Mouse (Mus musculus): ENCODE results near the gene App.

Gene App

DNA sequence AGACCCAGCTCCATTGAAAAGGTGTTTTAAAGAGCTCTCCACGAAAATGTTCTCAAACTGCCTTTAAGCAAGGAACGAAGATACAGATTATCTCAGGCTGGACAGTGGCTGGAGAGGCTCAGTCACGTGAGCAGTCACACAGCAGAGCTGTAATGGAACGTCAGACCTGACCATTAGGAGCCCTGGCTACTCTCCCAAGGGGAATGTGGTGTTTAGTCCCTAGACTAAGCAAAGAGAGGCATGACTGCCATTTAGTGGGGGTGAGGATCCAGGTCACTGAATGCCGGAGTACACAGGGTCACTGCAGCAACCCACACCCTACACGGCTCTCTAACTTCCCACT lies 199.4 kb downstream of the App start:
- no peak for DNase-seq (ENCODE audit: low spot score in 2 of 2)

DNA sequence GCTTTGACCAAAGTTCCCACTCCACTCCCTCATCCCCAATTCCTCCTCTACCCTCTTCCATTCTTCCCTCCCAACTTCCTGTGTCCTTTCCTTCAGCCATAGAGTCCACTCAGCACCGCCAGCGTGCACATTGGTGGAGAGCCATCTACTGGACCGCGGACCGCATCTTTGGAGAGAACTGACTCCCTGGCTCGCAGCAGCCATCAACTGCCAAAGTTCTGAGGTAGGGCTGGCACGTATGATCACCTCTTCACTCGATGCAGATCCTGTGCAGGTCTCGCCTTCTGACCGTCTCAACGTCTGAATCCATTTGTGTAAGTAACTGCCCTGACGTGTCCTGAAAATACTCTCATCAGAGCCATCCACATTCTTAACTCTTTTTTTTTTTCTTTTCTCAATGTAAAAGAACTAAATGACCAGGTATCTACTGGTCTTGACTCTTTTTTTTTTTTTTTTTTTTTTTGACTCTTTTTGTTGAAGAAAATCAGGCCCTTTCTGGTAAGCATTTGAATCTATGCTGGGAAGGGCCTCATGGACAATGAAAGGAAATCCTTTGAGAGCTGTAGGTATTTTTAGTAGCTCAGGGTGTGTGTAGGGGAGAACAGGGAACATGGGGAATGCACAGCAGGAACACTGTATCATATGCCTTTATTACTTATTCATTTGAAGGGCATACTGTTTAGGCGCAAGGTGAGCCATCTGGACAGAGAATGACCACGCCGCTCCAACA lies 200.0 kb downstream of the App start:
- no peak for DNase-seq (ENCODE audit: low spot score in 2 of 2)

DNA sequence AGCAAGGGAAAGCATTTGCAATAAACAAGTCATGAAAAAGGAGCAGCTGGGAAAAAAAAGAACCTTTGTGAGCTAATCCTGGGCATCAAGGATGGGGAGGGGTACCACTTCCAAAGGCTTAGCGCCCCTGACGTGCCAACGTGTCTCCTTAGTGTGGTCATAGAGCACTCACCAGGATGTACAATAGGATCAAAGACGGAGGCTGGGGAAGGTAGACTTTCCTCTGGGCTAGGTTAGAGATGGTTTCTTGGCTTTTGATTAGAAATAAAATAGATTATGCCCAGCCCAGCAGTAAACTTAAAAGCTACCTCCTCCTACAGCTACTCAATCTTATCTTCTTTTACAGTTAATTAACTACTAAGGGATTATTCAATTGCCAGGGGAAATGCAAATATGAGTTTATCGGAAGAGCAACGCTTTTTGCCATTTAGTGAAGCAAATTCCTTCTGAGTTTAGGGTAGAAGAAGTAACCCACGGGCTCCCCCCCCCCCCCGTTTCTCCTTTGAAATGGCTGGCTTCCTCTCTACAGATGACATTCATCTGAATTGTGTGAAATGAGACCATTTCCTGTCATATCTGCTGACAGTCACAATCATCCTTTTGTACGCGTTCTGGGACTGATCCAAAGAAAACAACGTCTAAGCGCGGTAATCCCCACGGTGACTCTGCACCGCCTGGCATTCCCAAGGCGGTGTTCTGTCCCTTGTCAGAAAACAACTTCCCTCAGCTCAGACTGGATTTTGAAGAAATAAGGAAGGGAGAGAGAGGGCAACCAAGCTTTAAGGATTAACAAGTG lies 201.8 kb downstream of the App start:
- DNase-seq (ENCODE audit: low spot score in 2 of 2), result no peak

DNA sequence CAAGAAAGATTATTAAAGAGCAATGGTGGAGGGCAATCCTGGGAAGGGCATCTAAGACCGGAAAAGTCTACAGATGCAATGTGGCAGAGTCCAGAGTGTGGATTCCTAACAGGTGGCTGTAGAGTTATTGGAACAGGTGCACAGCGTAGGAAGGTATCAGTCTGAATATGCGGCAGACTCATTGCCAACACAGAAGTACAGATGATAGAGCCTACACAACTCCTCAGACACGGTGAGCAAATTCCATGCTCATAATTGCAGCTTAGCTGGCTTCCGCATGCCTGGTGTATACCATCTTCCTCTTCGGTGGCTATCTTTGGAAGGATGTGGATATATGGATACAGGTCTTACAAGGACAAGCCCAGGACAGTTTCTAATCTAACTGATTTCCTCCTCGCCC lies 204.5 kb downstream of the App start:
- no peak for DNase-seq (ENCODE audit: low spot score in 2 of 2)

DNA sequence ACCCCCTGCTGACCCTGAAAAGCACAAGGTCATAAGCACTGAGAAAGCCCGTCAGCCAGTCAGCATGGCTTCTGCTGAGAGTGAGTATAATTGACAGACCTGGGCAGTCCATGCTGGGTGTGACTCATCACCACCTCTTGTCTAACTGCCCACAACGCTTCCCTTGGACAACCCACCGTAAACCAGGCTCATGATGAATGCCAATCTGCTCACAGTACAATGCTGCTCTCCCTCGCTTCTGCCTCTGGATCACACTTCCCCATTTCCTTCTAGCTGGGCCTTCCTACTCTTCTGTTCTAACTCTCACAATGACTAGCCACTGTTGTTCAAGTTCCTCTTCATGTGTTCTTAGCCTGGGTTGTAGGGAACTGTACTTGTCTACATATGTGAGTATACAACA lies 206.6 kb downstream of the App start:
- DNase-seq (ENCODE audit: low spot score in 2 of 2), result no peak

DNA sequence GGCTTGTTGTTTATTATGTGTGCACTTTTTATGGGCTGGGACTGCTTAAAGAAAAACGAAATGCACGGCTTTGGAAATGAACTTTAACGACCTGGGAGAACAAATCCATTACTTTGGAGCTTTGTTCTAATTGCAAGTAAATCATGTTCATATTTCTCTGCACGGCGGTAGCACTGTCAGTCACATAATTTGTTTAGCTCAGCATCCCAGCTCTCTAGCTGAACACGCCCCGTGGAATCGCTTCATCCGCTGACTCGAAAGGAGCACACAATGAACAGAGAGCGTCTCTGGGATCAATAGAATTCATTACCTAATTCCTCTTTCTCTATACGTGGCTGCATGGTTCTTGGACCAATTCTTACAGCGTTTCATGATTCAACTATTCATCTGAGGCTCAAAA lies 207.5 kb downstream of the App start:
- no peak for DNase-seq (ENCODE audit: low spot score in 2 of 2)

DNA sequence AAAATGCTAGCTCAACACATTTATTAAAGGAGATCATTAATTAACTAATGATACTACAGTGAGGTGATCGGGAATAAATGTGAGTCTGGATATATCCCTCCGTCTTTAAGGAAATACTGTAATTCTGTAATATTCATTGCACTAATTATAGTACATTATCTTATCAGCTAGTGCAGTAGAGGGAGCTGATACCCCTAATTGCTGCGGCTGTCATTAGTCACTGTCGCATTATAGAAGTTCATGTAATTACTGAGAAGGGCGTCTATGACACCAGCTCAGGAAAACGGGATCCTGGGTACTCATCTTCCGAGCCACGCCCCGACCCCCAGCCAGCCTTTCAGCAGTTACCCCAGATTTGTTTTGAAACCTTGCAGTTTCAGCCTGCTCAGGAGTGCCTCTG lies 209.6 kb downstream of the App start:
- DNase-seq (ENCODE audit: low spot score in 2 of 2), result no peak

DNA sequence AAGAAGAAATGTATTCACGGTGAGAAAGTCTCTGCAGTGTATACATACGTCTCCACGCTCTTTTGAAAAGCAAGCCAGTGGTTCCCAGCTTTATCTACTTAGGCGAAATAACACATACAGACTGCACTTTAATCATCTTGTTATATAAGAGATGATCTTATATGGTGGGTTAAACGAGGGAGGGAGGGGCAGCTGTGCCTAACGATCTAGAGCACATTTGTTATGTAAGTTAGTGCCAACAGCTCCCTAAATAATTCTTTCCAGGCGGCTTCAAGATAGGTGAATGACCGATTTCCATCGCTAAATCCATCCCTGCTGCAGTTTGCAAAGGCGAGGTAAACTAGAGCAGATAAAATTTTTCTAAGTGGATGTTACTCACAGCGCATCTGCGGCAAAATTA lies 210.0 kb downstream of the App start:
- no peak for DNase-seq (ENCODE audit: low spot score in 2 of 2)

DNA sequence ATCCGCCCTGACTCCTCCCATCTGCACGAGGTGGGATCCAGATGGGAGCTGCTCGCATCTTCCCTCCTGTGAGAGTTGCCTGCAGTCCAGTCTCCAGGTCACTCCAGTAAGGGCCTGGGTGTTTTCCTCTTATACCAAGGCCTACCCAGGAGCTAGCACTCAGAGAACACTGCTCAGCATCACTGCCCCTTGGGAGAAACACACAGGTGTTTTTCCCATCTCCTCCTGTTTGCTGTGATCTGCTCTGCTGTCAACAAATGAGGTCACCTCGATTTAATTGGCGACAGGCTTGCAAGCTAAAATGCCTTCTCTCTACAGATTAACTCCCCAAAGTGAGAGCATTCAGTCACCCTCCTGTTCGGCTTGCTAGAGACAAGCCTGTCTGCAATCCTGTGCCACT lies 216.3 kb downstream of the App start:
- no peak for DNase-seq (ENCODE audit: low spot score in 2 of 2)

DNA sequence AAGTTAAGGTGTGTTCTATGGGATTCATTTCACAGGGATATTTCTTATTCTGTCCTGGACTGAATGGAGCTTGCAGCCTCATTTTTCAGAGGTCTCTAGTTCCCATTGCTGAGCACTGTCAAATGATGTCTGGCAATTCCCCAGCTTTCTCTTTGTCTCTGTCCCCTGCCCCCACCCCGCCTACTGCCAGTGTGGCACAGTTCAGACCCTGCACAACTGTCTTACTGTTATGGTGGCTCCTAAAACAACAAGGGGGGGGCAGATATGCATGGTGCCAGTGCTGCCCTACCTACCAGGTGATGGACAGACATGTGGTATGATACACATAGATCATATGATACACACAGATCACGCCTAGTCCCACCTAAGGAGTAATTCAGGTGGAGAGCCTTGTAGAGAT lies 216.9 kb downstream of the App start:
- no peak for DNase-seq (ENCODE audit: low spot score in 2 of 2)

DNA sequence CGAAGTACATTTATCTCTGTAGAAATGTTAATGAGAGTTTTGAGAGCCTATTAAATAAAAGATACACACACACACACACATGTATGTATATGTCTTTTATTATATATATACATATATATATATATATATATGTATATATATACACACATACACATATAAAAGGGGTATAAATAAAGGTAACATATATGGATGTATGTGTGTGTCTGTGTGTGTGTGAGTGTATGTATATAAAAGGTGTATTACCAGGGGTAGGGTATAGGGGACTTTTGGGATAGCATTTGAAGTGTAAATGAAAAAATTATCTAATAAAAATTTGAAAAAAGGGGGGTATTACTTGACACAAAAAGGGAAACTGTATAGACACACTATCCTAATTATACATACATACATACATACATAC lies 217.7 kb downstream of the App start:
- DNase-seq (ENCODE audit: low spot score in 2 of 2), result no peak

DNA sequence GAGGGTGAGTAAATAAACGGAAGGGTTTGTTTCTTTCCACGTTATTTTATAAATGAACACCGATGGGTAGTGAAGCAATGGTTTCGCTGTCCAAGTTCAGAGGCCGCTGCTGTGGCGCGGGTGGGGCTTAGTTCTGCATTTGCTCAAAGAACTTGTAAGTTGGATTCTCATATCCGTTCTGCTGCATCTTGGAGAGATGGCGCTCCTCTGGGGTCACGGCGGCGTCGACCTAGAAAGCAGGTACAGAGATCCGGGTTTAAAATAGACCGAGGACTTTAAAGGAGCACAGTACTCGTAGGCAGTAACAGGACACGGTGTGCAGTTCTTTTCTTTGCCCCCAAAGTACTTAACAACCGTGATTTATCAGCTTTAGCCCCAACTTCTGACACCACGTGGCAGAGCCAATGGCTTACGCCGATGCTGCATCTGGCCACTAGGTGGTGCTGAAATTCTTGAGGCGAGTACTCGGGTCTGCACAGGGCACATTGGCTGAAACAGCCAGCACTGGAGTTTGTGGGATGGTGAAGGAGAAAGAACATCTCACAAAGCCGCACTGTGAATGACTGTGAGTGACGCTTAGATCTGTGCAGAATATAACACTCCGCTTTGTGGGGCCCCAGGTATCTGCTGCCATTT lies 218.2 kb downstream of the App start:
- peak; percentile 88 for DNase-seq (ENCODE audit: low spot score in 2 of 2)

DNA sequence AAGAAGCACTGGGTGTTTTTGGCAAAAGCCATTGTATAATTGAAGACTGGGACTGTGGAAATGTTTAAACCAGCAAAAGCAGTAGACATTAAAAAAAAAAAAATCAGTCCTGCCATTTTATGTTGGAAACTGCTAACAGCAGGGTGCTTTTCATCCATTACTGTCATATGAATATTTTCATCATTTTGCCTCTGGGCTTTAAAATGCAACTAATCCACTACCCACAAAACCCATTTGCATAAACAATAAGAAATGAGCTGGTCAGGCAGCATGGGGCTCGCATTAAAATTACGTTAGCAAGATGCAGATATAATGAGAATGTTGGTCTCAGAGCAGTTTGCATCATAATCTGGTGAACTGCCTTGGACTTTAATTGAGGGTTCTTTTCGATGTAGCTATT lies 242.5 kb downstream of the App start:
- no peak for DNase-seq (ENCODE audit: low spot score in 2 of 2)

DNA sequence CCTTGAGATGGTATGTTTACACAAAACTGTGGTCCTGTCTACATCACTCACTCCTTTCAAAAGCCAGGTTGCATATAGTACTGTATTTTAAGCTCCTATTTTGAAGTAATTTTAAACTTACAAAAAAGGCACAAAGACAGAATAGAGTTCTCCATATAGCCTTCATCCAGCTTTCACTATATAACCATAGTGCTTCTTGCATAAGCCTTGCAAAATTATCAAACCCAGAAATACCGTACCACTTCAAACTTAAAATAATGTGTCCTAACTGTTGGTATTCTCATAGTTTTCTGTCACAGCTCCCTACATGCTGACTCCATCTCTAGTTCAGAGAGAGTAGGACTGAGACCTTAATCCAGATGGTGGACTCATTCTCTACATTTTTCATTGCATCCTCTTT lies 245.7 kb downstream of the App start:
- no peak for DNase-seq (ENCODE audit: low spot score in 2 of 2)

DNA sequence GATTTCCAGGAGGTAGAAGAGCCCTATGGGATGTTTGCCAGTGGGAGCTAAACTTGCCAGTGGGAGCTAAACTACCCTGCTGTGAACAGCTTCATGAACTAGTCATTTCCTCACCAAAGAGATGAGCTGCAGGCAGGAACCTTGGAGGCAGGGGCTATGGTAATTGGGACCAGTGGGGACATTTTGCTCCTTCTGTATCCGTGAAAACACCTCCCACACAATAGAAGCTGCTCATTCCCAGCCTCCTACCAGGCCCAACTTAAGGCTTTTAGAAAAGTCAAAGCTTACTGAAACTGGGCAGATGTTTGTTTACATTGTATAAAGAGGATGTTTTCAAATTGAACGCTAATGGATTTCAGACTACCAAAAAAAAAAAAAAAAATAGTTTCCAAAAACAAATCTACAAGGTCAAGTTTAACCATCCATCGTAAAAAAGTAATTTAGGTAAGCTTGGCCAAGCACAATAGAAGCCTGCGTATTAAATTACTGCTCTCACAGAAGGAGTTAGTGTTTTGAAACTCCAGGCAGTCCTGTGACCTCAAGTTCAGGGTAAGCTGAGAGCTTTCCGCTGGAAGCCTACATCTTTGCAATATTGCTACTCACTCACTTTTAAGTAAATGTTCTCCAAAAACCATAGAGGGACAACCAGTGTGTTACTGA lies 253.8 kb downstream of the App start:
- no peak for DNase-seq (ENCODE audit: low spot score in 2 of 2)

DNA sequence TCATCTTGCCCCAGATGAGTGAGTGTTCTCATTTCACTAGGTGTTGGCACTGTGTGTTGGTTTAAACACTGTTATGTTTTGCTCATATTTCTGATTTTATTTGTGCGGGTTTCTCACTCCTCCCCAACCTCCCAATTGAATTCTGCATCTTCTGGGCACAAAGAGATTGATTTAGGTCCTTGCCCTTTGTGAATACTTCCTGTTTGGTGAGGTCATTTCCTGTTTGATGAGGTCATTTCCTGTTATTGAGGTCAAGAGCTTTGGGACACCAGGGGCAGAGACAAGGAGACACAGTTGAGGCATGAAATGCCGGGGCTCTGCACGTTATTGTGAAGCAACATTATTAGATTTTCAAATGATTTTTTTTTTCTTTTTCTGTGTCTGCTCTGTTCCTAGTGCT lies 254.5 kb downstream of the App start:
- DNase-seq (ENCODE audit: low spot score in 2 of 2), result no peak

DNA sequence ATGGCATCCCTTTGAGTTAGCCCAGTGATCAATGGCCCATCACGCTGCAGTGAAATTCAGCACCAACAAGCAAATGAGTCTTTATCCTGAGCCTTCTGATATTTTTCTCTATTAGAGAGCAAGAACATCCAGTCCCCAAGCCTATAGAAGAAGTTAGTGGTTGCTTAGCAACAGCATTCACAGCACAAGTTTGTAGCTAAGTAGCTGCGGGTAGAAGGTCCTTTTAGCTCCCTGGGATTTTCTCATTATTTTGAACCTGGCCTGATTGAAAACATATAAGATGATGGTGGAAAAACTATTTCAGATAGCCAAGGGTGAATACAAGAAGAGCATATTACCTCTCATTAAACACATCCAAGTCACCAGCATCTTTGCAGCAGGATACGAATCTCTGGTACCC lies 256.8 kb downstream of the App start:
- DNase-seq (ENCODE audit: low spot score in 2 of 2), result no peak

DNA sequence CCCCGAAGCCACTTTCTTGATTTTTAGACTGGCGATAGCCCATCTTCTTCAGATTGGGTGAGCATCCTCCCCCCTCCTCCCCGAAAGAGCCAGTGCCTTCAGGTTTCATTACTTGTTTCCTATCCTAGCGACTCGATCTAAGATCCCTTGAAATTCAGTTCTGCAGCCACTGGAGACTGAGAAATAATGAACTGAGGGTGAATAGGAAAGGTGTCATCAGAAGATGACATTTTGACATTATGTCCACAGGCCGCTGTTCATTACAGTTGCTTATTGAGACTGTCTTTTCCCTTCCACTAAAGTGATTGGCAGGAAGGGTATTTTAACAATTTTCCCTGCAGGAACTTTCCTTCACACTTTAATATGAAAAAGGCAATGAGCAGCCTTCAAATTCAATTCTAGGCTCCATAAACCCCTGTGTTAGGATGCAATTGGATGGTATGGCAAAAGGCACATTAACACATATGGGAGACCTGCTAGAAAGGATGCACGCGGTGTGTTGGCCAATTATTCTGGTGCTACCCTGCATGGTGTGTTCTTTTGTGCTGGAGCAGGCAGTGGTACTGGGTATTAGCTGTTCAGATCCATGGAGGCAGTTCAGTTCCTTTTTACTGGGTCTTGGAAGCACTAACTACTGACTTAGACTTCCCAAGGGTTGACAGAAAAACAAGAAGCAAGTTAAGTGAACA lies 261.9 kb downstream of the App start:
- no peak for DNase-seq (ENCODE audit: low spot score in 2 of 2)

DNA sequence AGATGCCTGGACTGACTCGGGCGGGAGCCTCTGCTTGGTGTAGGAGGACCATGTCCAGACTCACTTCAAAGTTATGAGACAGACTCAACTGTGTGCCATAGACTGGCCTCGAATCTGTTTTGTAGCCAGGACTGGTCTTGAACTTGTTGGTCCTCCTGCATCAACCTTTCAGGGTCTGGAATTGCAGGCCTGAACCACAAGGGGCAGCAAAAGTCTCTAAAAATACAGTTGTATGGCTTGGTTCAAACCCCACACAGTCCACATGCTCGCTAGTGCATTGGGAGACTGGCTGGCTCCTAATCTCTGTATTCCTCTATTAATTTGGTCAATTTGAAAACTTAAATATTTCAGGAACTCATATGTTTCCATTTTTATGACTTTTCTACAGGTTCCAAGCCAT lies 270.6 kb downstream of the App start:
- DNase-seq (ENCODE audit: low spot score in 2 of 2), result no peak
